Mouse (Mus musculus): ENCODE measurements at regions not wholly inside any gene's neighbourhood (a gene's known extent, or its start where the extent isn't known, plus 50 kb on each side); places are given as distances from the start of the nearest gene placed in this dataset.
A peak's percentile ranks its signal among the peaks of the same experiment; 100 is the strongest.

- no peak for DNase-seq
Observed at GRCm38 (mm10) chr6:31995977-31996376, 54.1 kb upstream of the 1700012A03Rik start.

DNA sequence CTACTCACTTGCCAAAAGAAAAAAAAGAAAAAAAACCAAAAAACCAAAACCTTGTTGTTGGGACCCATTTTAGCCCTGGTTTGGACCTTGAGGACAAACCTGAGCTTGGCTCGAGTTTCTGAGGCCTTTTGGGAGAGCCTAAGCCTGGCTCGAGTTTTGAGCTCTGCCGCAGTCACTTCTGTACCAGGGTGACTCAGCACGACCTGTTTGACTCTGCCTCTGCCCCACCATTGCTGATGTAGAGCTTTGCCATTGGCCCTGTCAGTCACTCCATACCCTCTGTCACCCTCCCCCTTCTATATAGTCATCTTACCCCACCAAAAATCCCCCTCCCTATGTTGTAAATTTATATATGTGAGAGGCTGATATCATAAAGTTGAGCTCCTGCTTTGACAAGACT is 54.8 kb upstream of the 1700012A03Rik start:
- DNase-seq: no peak

DNA sequence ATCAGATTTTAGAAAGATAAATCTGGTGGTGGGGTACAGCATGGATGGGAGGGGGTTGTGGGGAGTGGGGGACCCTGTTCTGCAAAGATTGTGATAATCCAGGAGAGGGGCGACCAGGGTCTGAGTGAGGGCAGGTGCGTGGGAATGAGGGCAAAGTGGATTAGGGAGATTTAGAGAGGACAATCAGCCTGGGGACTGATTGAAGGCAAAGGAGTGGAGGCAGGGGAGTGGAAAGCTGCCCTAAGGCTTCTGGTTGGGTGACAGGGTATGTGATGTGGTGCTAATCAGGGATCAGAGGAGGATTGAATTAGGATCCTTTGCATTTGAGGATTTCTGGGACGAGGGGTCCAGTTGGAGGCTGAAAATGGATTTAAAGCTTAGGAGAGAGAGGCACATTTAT is 64.3 kb upstream of the 1700012A03Rik start:
- no peak for DNase-seq

DNA sequence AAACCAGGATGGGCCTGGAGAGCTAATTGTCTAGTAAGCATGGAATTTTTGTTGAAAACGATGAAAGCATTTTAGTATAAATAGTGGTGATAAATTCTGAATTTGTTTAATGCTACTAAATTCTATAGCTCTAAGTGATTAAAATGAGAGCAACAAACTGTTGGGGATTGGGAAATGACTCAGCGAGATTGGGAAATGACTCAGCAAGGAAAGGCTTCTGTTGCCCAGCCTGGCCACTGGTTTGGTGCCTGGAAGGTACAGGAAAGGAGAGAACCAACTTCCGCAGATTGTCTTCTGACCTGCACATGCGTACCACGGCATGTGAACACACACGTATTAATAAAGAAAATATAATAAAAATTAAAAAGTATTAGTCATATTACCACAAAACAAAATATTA is 73.3 kb upstream of the 1700012A03Rik start:
- DNase-seq: no peak

DNA sequence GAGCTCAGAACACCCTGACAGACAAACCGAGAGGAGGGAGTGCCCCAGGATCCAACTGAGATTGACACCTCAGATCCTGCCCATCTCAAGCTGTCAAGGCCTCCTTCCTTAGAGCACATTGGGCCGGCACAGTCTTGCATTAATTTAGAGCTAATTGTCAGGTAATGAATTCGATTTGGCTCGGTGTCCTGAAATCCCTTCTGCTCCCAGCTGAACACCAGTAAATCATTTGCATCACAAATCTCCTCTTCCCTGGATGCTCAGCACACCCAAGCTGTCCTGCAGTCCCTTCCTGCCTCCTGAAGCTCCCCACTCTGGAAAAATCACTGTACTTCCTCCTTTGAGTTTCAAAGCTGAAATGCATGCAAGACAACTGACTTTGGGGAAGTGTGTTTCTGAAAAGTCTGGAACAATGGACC is 102.0 kb upstream of the 1700012A03Rik start:
- DNase-seq: no peak

- DNase-seq: no peak
Observed at GRCm38 (mm10) chr6:31946572-31946971, 103.5 kb upstream of the 1700012A03Rik start.

- DNase-seq: no peak
Observed at GRCm38 (mm10) chr6:31945347-31945746, 104.7 kb upstream of the 1700012A03Rik start.

GRCm38 (mm10) chr6:31944546-31944945 is 105.5 kb upstream of the 1700012A03Rik start:
- DNase-seq: no peak

- no peak for DNase-seq
Observed at GRCm38 (mm10) chr6:31942696-31943095, 107.3 kb upstream of the 1700012A03Rik start.

GRCm38 (mm10) chr6:31938216-31938814 is 111.7 kb upstream of the 1700012A03Rik start:
- peak; percentile 89 for DNase-seq

DNA sequence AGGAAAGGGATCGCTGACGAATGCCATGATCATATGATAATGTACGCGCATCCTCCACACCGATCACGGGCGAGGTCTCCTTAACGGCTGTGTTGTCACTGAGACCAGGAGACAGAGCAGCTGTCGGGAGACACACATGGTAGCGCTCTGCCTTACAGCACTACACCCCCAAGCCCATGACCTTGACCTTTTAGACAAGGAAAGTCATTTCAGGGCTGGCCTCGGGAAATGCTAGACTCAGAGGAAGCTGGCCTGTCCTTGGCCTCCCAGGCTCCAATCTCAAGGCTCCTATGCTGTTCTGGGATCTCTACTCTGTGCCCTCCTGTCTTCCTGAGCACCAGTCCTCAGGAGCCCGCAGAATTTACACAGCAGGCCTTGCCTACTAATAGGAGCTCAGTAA is 112.9 kb upstream of the 1700012A03Rik start:
- peak; percentile 24 for DNase-seq

- no peak for DNase-seq
Observed at GRCm38 (mm10) chr6:31934826-31935225, 115.2 kb upstream of the 1700012A03Rik start.

DNA sequence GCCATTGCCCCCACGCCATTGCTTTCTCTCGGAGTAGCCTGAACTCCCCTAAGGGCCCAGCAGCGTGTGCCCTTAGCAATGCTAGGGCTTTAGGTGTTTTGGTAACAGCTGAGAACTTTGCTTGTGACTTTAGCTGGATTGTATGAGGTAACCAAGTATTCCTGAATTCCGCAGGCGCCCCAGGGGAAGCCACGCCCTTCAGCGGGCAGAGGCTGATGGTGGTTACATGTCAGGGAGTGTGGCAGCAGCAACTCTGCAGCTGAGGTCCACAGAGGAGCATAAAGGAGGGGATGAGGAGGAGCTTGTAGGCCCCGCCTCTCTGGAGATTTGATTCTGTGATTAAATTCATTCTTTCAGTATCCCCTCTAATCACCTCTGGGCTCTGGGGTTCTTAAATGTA is 116.1 kb upstream of the 1700012A03Rik start:
- no peak for DNase-seq

GRCm38 (mm10) chr6:31933364-31933763 is 116.7 kb upstream of the 1700012A03Rik start:
- no peak for DNase-seq

- peak; percentile 15 for DNase-seq
Observed at GRCm38 (mm10) chr6:31931116-31931515, 118.9 kb upstream of the 1700012A03Rik start.

GRCm38 (mm10) chr6:31929165-31929564 is 120.9 kb upstream of the 1700012A03Rik start:
- DNase-seq: no peak

- DNase-seq: peak; percentile 74
Observed at GRCm38 (mm10) chr6:31927181-31927580, 122.9 kb upstream of the 1700012A03Rik start.

DNA sequence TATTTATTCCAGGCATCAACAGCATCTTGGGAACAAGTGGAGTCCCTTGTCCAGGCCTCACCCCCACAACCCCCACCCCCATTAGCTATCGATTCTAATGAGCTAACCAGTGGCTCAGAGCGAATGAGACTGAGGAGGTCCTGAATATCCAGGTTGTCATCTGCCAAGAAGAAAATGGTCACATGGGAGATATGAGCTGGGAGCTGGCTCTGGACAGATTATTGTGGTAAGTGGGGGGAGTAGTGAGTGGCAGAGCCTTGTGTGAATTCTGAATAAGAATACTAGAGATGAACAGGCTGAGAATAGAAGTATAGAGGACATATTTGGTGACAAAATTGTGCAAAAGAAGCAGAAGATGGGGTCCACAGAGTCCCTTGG is 125.4 kb upstream of the 1700012A03Rik start:
- no peak for DNase-seq

GRCm38 (mm10) chr6:31923951-31924668 is 125.9 kb upstream of the 1700012A03Rik start:
- DNase-seq: no peak

DNA sequence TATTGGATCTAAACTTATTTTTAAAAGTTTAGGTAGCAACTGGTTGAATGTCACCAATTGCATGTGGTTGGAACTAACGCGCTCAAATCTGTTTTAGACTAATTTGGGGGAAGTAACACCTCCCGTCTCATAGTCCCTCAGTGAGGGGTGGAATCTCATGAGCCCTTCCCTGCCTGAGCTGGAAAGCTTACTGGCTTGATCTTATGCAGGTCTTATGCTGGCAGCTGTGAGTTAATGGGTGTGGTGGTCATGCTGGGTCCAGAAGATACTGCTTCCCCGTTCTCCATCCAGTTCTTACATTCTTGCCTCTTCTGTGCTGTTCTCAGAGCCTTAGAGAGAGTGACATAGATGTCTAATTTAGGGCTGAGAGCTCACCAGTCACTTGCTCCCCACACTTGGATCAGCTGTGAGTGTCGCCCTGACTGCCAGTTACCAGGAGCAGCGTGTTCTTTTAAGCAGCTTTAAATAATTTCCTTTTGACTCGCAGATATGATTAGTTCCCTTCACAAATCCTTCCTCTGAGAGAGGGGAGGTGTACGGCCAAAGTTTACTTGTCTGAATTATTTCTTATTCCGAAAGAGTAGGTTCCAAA is 128.4 kb upstream of the 1700012A03Rik start:
- DNase-seq: no peak

- DNase-seq: no peak
Observed at GRCm38 (mm10) chr6:31917411-31918131, 132.5 kb upstream of the 1700012A03Rik start.

GRCm38 (mm10) chr6:31901791-31902190 is 148.3 kb upstream of the 1700012A03Rik start:
- DNase-seq: no peak

GRCm38 (mm10) chr6:31899055-31899454 is 151.0 kb upstream of the 1700012A03Rik start:
- no peak for DNase-seq

All from adrenal gland, postnatal 10 days (tissue).